Comparison of ENCODE assay signal across 9 mouse cellular contexts in the genomic region with DNA sequence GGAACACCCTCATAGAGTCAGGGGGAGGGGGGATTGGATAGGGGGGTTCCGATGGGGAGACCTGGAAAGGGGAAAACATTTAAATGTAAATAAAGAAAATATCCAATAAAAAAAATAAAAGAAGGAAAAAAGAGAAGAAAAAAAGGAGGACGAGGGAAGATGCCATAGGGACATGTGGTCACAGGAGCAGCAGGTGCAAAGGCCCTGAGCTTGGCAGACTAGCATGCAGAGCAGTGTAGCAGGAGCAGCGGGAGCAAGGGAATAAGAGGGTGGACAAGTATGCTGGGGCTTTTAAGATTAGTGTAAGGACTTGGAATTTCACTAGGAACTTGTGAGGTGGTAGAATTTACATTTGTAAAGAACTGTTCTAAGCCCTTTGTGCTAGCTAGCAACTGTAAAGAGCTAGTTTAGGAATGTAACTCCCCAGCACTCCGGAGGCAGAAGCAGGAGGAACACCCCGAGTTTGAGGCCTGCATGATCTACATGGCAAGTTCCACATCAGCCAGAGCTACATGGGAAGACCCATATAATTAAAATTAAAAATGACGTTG. TPM values are rescaled to one million over a fixed set of nuclear protein-coding genes. Genes with fewer than 3 reads are reported as not detected.
DNase-seq lines count a peak whose midpoint lies in the region; ATAC-seq lines count a peak whose summit lies in the region.
"Had no signal": no experiment of that assay in that cellular context is flagged by ENCODE, and none has a peak within 500 bp of the region (broad histone marks: within the 10 kb centered on the region; RNA-seq: fewer than 3 reads in every experiment).

No protein-coding gene starts in this region.

- 0 out of 2 replicates have a peak overlapping the region, but pooled peaks have one; percentile 84 for H3K4me3 ChIP-seq in heart, embryonic 15.5 days
- peak overlapping the region; percentile 60; the same call in 1 of the 2 replicates for H3K4me3 ChIP-seq in hindbrain, embryonic 14.5 days (replicated peaks; ENCODE audit: low read length)
- H3K4me3 ChIP-seq in midbrain, embryonic 12.5 days, result peak overlapping the region; percentile 83; the same call in 1 of the 2 replicates

- no peaks in the 10 kb centered on the region for H3K27me3 ChIP-seq in heart, embryonic 15.5 days
- H3K27me3 ChIP-seq in hindbrain, embryonic 14.5 days (ENCODE audit: control insufficient read depth, insufficient read depth, low read length), result no peaks in the 10 kb centered on the region
- H3K27me3 ChIP-seq in midbrain, embryonic 12.5 days, result no peaks in the 10 kb centered on the region

- no peak for ATAC-seq in heart, embryonic 15.5 days (replicated peaks; ENCODE audit: insufficient number of reproducible peaks, insufficient read depth, low FRiP score, low read depth)
- no peak for ATAC-seq in hindbrain, embryonic 14.5 days (ENCODE audit: low FRiP score)
- ATAC-seq in midbrain, embryonic 12.5 days (ENCODE audit: low FRiP score, low read depth), result no peak
- ATAC-seq in inflammation-experienced regulatory T-cells, adult 6 months, result no peak

- no peaks in the 10 kb centered on the region for H3K9me3 ChIP-seq in heart, embryonic 15.5 days (replicated peaks)
- H3K9me3 ChIP-seq in hindbrain, embryonic 14.5 days (ENCODE audit: control insufficient read depth, low read length), result no peaks in the 10 kb centered on the region
- no peaks in the 10 kb centered on the region for H3K9me3 ChIP-seq in midbrain, embryonic 12.5 days

- H3K27ac ChIP-seq in heart, embryonic 15.5 days, result no peak overlapping the region
- no peak overlapping the region for H3K27ac ChIP-seq in hindbrain, embryonic 14.5 days
- H3K27ac ChIP-seq in midbrain, embryonic 12.5 days (replicated peaks), result no peak overlapping the region

- peaks cover 19% of the 10 kb centered on the region for H3K4me1 ChIP-seq in heart, embryonic 15.5 days (replicated peaks)
- H3K4me1 ChIP-seq in hindbrain, embryonic 14.5 days (replicated peaks; ENCODE audit: control insufficient read depth, insufficient read depth, low read length), result peaks cover 25% of the 10 kb centered on the region
- peaks cover 37% of the 10 kb centered on the region for H3K4me1 ChIP-seq in midbrain, embryonic 12.5 days

- 72% methylated on average over 6 of the region's 6 CpGs for WGBS in heart, embryonic 15.5 days
- WGBS in hindbrain, embryonic 14.5 days, result 72% methylated on average over 6 of the region's 6 CpGs
- WGBS in midbrain, embryonic 12.5 days, result 69% methylated on average over 6 of the region's 6 CpGs

- H3K36me3 ChIP-seq in heart, embryonic 15.5 days, result peaks cover 10% of the 10 kb centered on the region
- peaks cover 15% of the 10 kb centered on the region for H3K36me3 ChIP-seq in hindbrain, embryonic 14.5 days (replicated peaks; ENCODE audit: control insufficient read depth, insufficient read depth)
- peaks cover 16% of the 10 kb centered on the region for H3K36me3 ChIP-seq in midbrain, embryonic 12.5 days

- peak overlapping the region; percentile 73 for H3K4me2 ChIP-seq in heart, embryonic 15.5 days
- H3K4me2 ChIP-seq in hindbrain, embryonic 14.5 days (replicated peaks), result peak overlapping the region; percentile 66
- peak overlapping the region; percentile 86 for H3K4me2 ChIP-seq in midbrain, embryonic 12.5 days (replicated peaks)

- H3K9ac ChIP-seq in heart, embryonic 15.5 days, result no peak overlapping the region
- H3K9ac ChIP-seq in hindbrain, embryonic 14.5 days, result 0 out of 2 replicates have a peak overlapping the region, but pooled peaks have one; percentile 73
- 0 out of 2 replicates have a peak overlapping the region, but pooled peaks have one; percentile 80 for H3K9ac ChIP-seq in midbrain, embryonic 12.5 days (replicated peaks)

- DNase-seq in heart, adult 9 months (ENCODE audit: low spot score in 2 of 2), result no peak
- DNase-seq in R1 (ENCODE audit: low read depth, low spot score), result peak; percentile 72
- no peak for DNase-seq in hindbrain, embryonic 14.5 days (ENCODE audit: low spot score)
- DNase-seq in embryo, embryonic 10.5 days (ENCODE audit: low spot score), result no peak
- DNase-seq in c-Kit-positive CD71-positive TER-119-positive erythroid progenitor cells, embryonic 14.5 days (ENCODE audit: low spot score), result no peak
- DNase-seq: kidney, postnatal 4 days had no signal

RNA-seq across cellular contexts. Expression of a gene that starts 1.2 kb away (rescaled TPM):
- 57.9 and 80.6 TPM in 2 replicates for polyA plus RNA-seq in heart, embryonic 15.5 days (2015; fragmentation: Nextera tagmentation; extraction: Ambion mirVana)
- polyA plus RNA-seq in hindbrain, embryonic 14.5 days (2014; fragmentation: Nextera tagmentation; extraction: Ambion mirVana), result 83.7 and 84.4 TPM in 2 replicates
- polyA plus RNA-seq in midbrain, embryonic 12.5 days (2016; fragmentation: Nextera tagmentation; extraction: Ambion mirVana), result 67.4 and 72.8 TPM in 2 replicates
- polyA plus RNA-seq in inflammation-experienced regulatory T-cells, adult 6 months (2017; shearing (Covaris generic)), result 100 to 1,000 TPM in 2 of 3 experiments, 10 to 100 TPM in 1; 88.2 to 161 (median 123) TPM

RNA-seq across cellular contexts. Expression of a gene that starts 48.6 kb away (rescaled TPM):
- 41.4 and 51.0 TPM in 2 replicates for polyA plus RNA-seq in heart, embryonic 15.5 days (2015; fragmentation: Nextera tagmentation; extraction: Ambion mirVana)
- 71.9 and 76.7 TPM in 2 replicates for polyA plus RNA-seq in hindbrain, embryonic 14.5 days (2014; fragmentation: Nextera tagmentation; extraction: Ambion mirVana)
- 58.6 and 67.5 TPM in 2 replicates for polyA plus RNA-seq in midbrain, embryonic 12.5 days (2016; fragmentation: Nextera tagmentation; extraction: Ambion mirVana)
- polyA plus RNA-seq in inflammation-experienced regulatory T-cells, adult 6 months (2017; shearing (Covaris generic)), result 100 to 1,000 TPM; 303 to 446 (median 377) TPM
